Mouse (Mus musculus): ENCODE measurements at regions not wholly inside any gene's neighbourhood (a gene's known extent, or its start where the extent isn't known, plus 50 kb on each side); places are given as distances from the start of the nearest gene placed in this dataset.
"Not testable (repeated sequence)": the region's sequence is repeated elsewhere in the genome, so short reads cannot be mapped to it uniquely, and the experiment has no call there.

DNA sequence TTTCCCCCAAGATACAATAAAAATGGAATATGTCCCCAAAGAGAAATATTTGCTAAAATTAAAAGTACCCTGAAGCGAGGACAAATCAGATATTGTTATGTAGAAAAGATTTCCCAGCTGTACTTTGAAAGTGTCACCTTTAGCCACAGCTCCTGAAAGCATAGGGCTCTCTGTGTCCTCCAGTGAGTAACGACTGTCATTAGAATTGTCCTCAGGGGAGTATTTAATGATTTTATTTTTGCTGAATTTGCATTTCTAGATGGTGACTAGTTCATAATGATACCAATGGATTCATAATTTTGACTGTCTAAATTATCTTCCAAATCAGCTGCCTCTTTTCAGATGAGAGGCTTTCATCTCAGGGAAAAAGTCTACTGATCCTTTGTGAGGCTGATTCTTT, 1201.1 kb downstream of the Hace1 start:
- no peak for ATAC-seq (ENCODE audit: insufficient number of reproducible peaks, insufficient read depth, low FRiP score, low read depth)
- WGBS, result 77% methylated on average over 2 of the region's 2 CpGs
- H3K27ac ChIP-seq (replicated peaks in 1 of 2; ENCODE audit: control insufficient read depth in 1 of 2, insufficient read depth in 1 of 2, low read depth in 2 of 2, low read length in 2 of 2), result no peak overlapping the region

GRCm38 (mm10) chr10:46785723-46786122, 1208.1 kb downstream of the Hace1 start:
- WGBS, result 6% methylated on average over 7 of the region's 7 CpGs
- peak overlapping the region; percentile 75 to 81; a peak in 3 of 4 replicates for H3K27ac ChIP-seq (replicated peaks in 1 of 2; ENCODE audit: control insufficient read depth in 1 of 2, insufficient read depth in 1 of 2, low read depth in 2 of 2, low read length in 2 of 2)
- H3K4me2 ChIP-seq (ENCODE audit: low read length); H3K4me1 ChIP-seq (ENCODE audit: control insufficient read depth in 2 of 2, insufficient read depth in 2 of 2, low read length in 2 of 2); H3K9me3 ChIP-seq (ENCODE audit: control insufficient read depth, low read length); H3K36me3 ChIP-seq (ENCODE audit: control insufficient read depth, insufficient read depth, low read length); H3K27me3 ChIP-seq (ENCODE audit: control insufficient read depth, insufficient read depth, low read length); H3K9ac ChIP-seq (ENCODE audit: low read length); H3K4me3 ChIP-seq (ENCODE audit: control insufficient read depth in 1 of 2, insufficient read depth in 1 of 2, low read depth in 1 of 2, low read length in 2 of 2): not testable (repeated sequence)
- ATAC-seq (ENCODE audit: insufficient number of reproducible peaks, insufficient read depth, low FRiP score, low read depth), result peak; percentile 80

More for the DNA sequence above, 1201.1 kb downstream of the Hace1 start:
- no peak overlapping the region for H3K4me2 ChIP-seq (ENCODE audit: low read length)
- H3K4me1 ChIP-seq (ENCODE audit: control insufficient read depth in 2 of 2, insufficient read depth in 2 of 2, low read length in 2 of 2), result no peaks in the 10 kb centered on the region
- no peak overlapping the region for H3K4me3 ChIP-seq (ENCODE audit: control insufficient read depth in 1 of 2, insufficient read depth in 1 of 2, low read depth in 1 of 2, low read length in 2 of 2)
- no peak overlapping the region for H3K9ac ChIP-seq (ENCODE audit: low read length)
- H3K36me3 ChIP-seq (ENCODE audit: control insufficient read depth, insufficient read depth, low read length), result no peaks in the 10 kb centered on the region
- H3K9me3 ChIP-seq (ENCODE audit: control insufficient read depth, low read length), result no peaks in the 10 kb centered on the region
- H3K27me3 ChIP-seq (ENCODE audit: control insufficient read depth, insufficient read depth, low read length), result no peaks in the 10 kb centered on the region

DNA sequence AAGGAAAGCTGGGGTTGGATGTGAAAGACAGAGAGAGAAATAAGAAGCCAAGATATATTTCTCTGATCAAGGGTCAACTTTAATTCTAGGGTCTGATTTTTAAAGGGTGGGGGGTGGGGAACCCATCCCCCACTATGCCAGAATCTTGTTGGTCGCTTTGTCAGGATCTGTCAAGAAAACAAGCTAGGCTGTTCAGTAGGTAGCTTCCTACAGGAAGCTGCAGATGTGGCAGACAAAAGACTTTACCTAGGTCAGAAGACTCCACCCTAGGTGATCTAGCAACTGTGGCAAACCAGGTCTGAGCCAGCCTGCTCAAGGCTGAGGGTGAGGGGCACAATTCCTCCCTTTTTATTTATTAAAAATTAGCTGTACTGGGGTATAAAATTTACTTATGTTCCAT, 1236.6 kb downstream of the Hace1 start:
- no peak overlapping the region for H3K9ac ChIP-seq (ENCODE audit: low read length)
- no peak overlapping the region for H3K27ac ChIP-seq (replicated peaks in 1 of 2; ENCODE audit: control insufficient read depth in 1 of 2, insufficient read depth in 1 of 2, low read depth in 2 of 2, low read length in 2 of 2)
- 79% methylated on average over 1 of the region's 1 CpGs for WGBS
- H3K4me3 ChIP-seq (ENCODE audit: control insufficient read depth in 1 of 2, insufficient read depth in 1 of 2, low read depth in 1 of 2, low read length in 2 of 2), result no peak overlapping the region
- H3K27me3 ChIP-seq (ENCODE audit: control insufficient read depth, insufficient read depth, low read length), result no peaks in the 10 kb centered on the region
- no peak overlapping the region for H3K4me2 ChIP-seq (ENCODE audit: low read length)
- ATAC-seq (ENCODE audit: insufficient number of reproducible peaks, insufficient read depth, low FRiP score, low read depth), result no peak
- no peaks in the 10 kb centered on the region for H3K4me1 ChIP-seq (ENCODE audit: control insufficient read depth in 2 of 2, insufficient read depth in 2 of 2, low read length in 2 of 2)
- H3K36me3 ChIP-seq (ENCODE audit: control insufficient read depth, insufficient read depth, low read length), result no peaks in the 10 kb centered on the region
- H3K9me3 ChIP-seq (ENCODE audit: control insufficient read depth, low read length), result no peaks in the 10 kb centered on the region

DNA sequence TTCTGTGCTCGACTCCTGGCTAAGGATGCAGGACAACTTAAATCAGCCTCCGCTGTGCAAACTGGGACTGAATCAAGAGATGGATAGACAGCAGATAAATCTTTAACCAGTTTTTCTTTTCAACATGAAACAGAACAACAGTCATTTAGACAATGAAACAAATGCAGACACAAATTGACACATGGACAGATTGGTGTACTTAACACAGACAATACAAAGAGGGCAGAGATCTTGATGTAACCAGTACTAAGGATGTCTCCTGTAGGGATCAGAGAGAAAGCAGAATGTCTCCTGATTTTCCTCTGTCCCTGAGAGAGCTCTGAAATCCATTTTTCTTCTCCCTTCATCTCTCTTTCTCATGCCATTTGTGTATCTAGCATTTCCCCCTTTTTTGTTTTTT, 1241.5 kb downstream of the Hace1 start:
- WGBS, result 77% methylated on average over 2 of the region's 2 CpGs
- no peak for ATAC-seq (ENCODE audit: insufficient number of reproducible peaks, insufficient read depth, low FRiP score, low read depth)

GRCm38 (mm10) chr10:46819965-46820364, 1242.3 kb downstream of the Hace1 start:
- 80% methylated on average over 1 of the region's 1 CpGs for WGBS
- Histone ChIP-seq H3K4me2 (ENCODE audit: low read length) (no peak overlapping the region), H3K27ac (replicated peaks in 1 of 2; ENCODE audit: control insufficient read depth in 1 of 2, insufficient read depth in 1 of 2, low read depth in 2 of 2, low read length in 2 of 2) (no peak overlapping the region), H3K9ac (ENCODE audit: low read length) (no peak overlapping the region), H3K9me3 (ENCODE audit: control insufficient read depth, low read length) (no peaks in the 10 kb centered on the region), H3K4me3 (ENCODE audit: control insufficient read depth in 1 of 2, insufficient read depth in 1 of 2, low read depth in 1 of 2, low read length in 2 of 2) (no peak overlapping the region), H3K27me3 (ENCODE audit: control insufficient read depth, insufficient read depth, low read length) (no peaks in the 10 kb centered on the region), H3K4me1 (ENCODE audit: control insufficient read depth in 2 of 2, insufficient read depth in 2 of 2, low read length in 2 of 2) (no peaks in the 10 kb centered on the region), H3K36me3 (ENCODE audit: control insufficient read depth, insufficient read depth, low read length) (no peaks in the 10 kb centered on the region)
- ATAC-seq (ENCODE audit: insufficient number of reproducible peaks, insufficient read depth, low FRiP score, low read depth), result no peak

More for the DNA sequence above, 1241.5 kb downstream of the Hace1 start:
- Histone ChIP-seq H3K27me3 (ENCODE audit: control insufficient read depth, insufficient read depth, low read length) (no peaks in the 10 kb centered on the region), H3K9ac (ENCODE audit: low read length) (no peak overlapping the region), H3K4me2 (ENCODE audit: low read length) (no peak overlapping the region), H3K4me3 (ENCODE audit: control insufficient read depth in 1 of 2, insufficient read depth in 1 of 2, low read depth in 1 of 2, low read length in 2 of 2) (no peak overlapping the region), H3K36me3 (ENCODE audit: control insufficient read depth, insufficient read depth, low read length) (no peaks in the 10 kb centered on the region), H3K4me1 (ENCODE audit: control insufficient read depth in 2 of 2, insufficient read depth in 2 of 2, low read length in 2 of 2) (no peaks in the 10 kb centered on the region), H3K9me3 (ENCODE audit: control insufficient read depth, low read length) (no peaks in the 10 kb centered on the region), H3K27ac (replicated peaks in 1 of 2; ENCODE audit: control insufficient read depth in 1 of 2, insufficient read depth in 1 of 2, low read depth in 2 of 2, low read length in 2 of 2) (no peak overlapping the region)

DNA sequence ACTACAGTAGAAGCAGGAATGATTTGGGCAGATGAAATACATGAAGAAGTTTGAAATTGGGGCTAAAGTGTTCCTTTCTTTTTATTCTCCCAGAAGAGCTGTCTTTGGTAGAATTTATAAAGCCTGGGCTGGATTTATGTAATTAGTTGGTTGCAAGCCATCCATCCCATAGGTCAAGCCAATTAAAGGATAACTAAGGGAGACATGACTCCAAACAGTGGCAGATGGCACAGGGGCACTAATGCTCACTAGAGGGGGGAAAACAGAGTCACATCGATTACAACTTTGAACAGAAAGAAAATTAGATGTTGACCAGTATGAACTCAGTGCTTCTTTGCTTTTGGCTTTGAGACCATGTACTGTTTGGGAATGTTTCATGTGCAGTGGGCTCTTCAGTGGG, 1246.2 kb downstream of the Hace1 start:
- Histone ChIP-seq H3K27ac (replicated peaks in 1 of 2; ENCODE audit: control insufficient read depth in 1 of 2, insufficient read depth in 1 of 2, low read depth in 2 of 2, low read length in 2 of 2) (no peak overlapping the region), H3K27me3 (ENCODE audit: control insufficient read depth, insufficient read depth, low read length) (no peaks in the 10 kb centered on the region), H3K36me3 (ENCODE audit: control insufficient read depth, insufficient read depth, low read length) (no peaks in the 10 kb centered on the region), H3K4me2 (ENCODE audit: low read length) (no peak overlapping the region), H3K4me1 (ENCODE audit: control insufficient read depth in 2 of 2, insufficient read depth in 2 of 2, low read length in 2 of 2) (no peaks in the 10 kb centered on the region), H3K9me3 (ENCODE audit: control insufficient read depth, low read length) (no peaks in the 10 kb centered on the region), H3K4me3 (ENCODE audit: control insufficient read depth in 1 of 2, insufficient read depth in 1 of 2, low read depth in 1 of 2, low read length in 2 of 2) (no peak overlapping the region), H3K9ac (ENCODE audit: low read length) (no peak overlapping the region)
- WGBS, result 69% methylated on average over 1 of the region's 1 CpGs
- ATAC-seq (ENCODE audit: insufficient number of reproducible peaks, insufficient read depth, low FRiP score, low read depth), result no peak

GRCm38 (mm10) chr10:46826012-46826411, 1248.4 kb downstream of the Hace1 start:
- H3K36me3 ChIP-seq (ENCODE audit: control insufficient read depth, insufficient read depth, low read length), result no peaks in the 10 kb centered on the region
- no peak overlapping the region for H3K9ac ChIP-seq (ENCODE audit: low read length)
- no peak overlapping the region for H3K27ac ChIP-seq (replicated peaks in 1 of 2; ENCODE audit: control insufficient read depth in 1 of 2, insufficient read depth in 1 of 2, low read depth in 2 of 2, low read length in 2 of 2)
- no peak overlapping the region for H3K4me3 ChIP-seq (ENCODE audit: control insufficient read depth in 1 of 2, insufficient read depth in 1 of 2, low read depth in 1 of 2, low read length in 2 of 2)
- H3K9me3 ChIP-seq (ENCODE audit: control insufficient read depth, low read length), result no peaks in the 10 kb centered on the region
- 68% methylated on average over 3 of the region's 3 CpGs for WGBS
- H3K27me3 ChIP-seq (ENCODE audit: control insufficient read depth, insufficient read depth, low read length), result no peaks in the 10 kb centered on the region
- H3K4me2 ChIP-seq (ENCODE audit: low read length), result no peak overlapping the region
- no peak for ATAC-seq (ENCODE audit: insufficient number of reproducible peaks, insufficient read depth, low FRiP score, low read depth)
- no peaks in the 10 kb centered on the region for H3K4me1 ChIP-seq (ENCODE audit: control insufficient read depth in 2 of 2, insufficient read depth in 2 of 2, low read length in 2 of 2)

DNA sequence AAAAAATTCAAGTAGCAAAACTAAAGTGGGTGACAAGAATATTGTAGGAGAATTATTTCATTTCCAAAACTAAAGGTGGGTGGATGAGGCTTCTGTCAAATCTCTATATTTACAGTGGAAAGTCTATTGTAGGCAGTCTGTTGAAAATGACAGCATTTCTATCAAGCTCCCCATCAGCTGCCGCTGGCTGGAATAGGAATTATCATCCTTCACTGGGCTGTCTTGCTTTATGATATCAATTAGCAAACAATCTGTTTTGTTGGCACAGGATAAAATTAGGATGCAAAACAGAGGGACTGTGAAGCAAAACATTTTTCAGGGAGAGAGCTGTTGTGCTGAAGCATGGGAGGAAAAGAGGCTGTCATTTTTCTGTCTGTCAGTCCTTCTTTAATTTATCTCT, 1249.0 kb downstream of the Hace1 start:
- H3K4me2 ChIP-seq (ENCODE audit: low read length), result no peak overlapping the region
- no peaks in the 10 kb centered on the region for H3K36me3 ChIP-seq (ENCODE audit: control insufficient read depth, insufficient read depth, low read length)
- H3K9ac ChIP-seq (ENCODE audit: low read length), result no peak overlapping the region
- no peak overlapping the region for H3K27ac ChIP-seq (replicated peaks in 1 of 2; ENCODE audit: control insufficient read depth in 1 of 2, insufficient read depth in 1 of 2, low read depth in 2 of 2, low read length in 2 of 2)
- 73% methylated on average over 1 of the region's 1 CpGs for WGBS
- H3K4me3 ChIP-seq (ENCODE audit: control insufficient read depth in 1 of 2, insufficient read depth in 1 of 2, low read depth in 1 of 2, low read length in 2 of 2), result no peak overlapping the region
- no peaks in the 10 kb centered on the region for H3K4me1 ChIP-seq (ENCODE audit: control insufficient read depth in 2 of 2, insufficient read depth in 2 of 2, low read length in 2 of 2)
- H3K9me3 ChIP-seq (ENCODE audit: control insufficient read depth, low read length), result no peaks in the 10 kb centered on the region
- ATAC-seq (ENCODE audit: insufficient number of reproducible peaks, insufficient read depth, low FRiP score, low read depth), result no peak
- H3K27me3 ChIP-seq (ENCODE audit: control insufficient read depth, insufficient read depth, low read length), result no peaks in the 10 kb centered on the region
